Mouse (Mus musculus): Measurements from ENCODE around the gene Gm28047.
"Not testable (repeated sequence)": the region's sequence is repeated elsewhere in the genome, so short reads cannot be mapped to it uniquely, and the experiment has no call there.

Gene Gm28047

GRCm38 (mm10) chr15:102624970-102625686 lies at the start of gene Gm28047, which contains the start of gene Atf7:
Gene Gm28047, minus strand, starts transcription at chr15:102625067.
Gene Atf7, minus strand, starts transcription at chr15:102625464.
- peak; percentile 100 for DNase-seq (ENCODE audit: inconsistent ontology term)

GRCm38 (mm10) chr15:102673548-102673947 lies 48.7 kb upstream of the Gm28047 start:
- peak; percentile 92 for DNase-seq (ENCODE audit: inconsistent ontology term)

GRCm38 (mm10) chr15:102672215-102673071 lies 47.6 kb upstream of the Gm28047 start, which contains the start of gene Atp5g2:
Gene Atp5g2, minus strand, starts transcription at chr15:102672352.
- peak; percentile 51 for DNase-seq (ENCODE audit: inconsistent ontology term)

DNA sequence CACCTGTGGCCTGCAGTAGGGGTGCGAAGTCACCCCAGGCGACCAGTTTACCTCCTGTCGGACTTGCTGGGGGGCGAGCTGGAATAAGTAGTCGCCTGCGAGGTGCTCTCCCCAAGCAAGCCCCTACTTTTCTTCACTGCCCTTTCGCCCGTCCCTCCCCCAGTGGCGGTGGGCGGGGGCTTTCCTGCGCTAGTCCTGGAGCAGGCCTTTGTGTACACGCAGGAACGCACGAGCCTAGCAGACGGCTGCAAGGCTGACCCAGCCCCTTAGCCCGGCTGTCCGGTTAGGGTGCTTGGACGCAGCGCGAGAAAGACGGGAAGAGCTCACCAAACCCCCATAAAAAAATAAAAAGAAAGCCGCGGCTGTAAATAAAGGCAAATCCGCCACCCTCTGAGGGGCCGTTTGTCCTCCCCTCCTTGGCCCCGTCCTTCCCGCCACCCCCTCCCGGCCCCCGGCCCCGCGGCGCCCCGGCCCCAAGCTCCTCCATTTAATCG lies 46.9 kb upstream of the Gm28047 start:
- peak; percentile 91 for DNase-seq (ENCODE audit: inconsistent ontology term)

GRCm38 (mm10) chr15:102670767-102671575 lies 46.1 kb upstream of the Gm28047 start:
- DNase-seq (ENCODE audit: inconsistent ontology term): peak; percentile 99

DNA sequence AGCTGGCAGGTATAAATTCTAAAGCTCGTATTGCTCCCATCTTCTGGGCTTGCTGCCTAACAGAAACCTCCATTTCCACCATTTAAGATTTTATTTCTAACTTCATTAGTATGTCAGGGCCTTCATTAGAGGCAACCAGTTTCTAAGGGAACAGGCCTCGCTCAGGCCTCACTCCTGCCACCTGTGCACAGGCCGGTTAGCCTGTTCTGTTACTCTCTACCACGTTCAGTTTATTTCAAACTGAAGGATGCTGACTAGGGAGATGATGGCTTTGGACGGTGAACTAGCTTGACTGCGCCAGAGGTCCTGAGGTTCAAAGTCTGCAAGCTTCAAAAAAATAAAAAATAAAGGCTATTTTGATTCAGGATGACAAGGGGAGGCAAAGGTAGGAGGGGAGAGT lies 45.4 kb upstream of the Gm28047 start:
- DNase-seq (ENCODE audit: inconsistent ontology term): no peak

DNA sequence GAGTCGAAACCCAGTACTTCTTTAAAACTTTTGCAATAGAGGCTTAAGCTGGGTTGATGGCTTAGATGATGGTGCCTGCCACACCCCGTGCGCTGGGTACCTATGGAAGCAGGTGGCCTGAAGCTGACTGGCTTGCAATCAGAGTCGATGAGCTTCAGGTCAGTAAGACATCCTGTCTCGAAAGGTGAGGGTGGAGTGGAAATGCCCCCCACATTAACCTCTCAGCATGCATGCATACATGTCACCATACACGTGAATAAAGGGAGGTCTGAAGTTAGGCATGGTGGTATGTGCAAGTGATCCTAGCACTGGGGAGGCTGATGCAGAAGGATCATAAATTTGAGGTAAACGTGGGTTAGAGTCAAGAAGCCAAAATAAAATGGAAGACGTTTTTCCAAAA lies 44.7 kb upstream of the Gm28047 start:
- DNase-seq (ENCODE audit: inconsistent ontology term): no peak

- no peak for DNase-seq (ENCODE audit: inconsistent ontology term)
These were observed 40.6 kb upstream of the Gm28047 start for GRCm38 (mm10) chr15:102665494-102665893.

DNA sequence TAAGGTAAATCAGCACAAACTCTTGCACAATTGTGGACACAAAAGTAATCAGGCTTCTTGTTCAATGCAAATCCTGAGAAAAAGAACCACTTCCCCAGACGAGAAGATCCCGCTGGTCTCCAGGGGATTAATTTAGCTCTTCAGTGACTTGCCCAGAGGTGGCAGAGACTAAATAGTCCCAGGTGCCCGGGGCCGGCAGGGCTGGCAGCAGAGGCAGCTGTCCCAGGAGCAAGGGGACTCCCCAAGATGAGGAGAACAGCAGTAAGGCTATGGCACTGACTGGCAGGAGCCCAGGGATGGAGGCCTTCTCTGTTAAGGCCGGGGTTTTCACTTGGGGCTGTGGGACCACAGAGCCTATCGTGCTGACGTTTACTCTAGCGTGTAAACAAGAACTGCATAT lies 39.0 kb upstream of the Gm28047 start:
- DNase-seq (ENCODE audit: inconsistent ontology term): no peak

GRCm38 (mm10) chr15:102662601-102663000 lies 37.7 kb upstream of the Gm28047 start:
- not testable (repeated sequence) for DNase-seq (ENCODE audit: inconsistent ontology term)

DNA sequence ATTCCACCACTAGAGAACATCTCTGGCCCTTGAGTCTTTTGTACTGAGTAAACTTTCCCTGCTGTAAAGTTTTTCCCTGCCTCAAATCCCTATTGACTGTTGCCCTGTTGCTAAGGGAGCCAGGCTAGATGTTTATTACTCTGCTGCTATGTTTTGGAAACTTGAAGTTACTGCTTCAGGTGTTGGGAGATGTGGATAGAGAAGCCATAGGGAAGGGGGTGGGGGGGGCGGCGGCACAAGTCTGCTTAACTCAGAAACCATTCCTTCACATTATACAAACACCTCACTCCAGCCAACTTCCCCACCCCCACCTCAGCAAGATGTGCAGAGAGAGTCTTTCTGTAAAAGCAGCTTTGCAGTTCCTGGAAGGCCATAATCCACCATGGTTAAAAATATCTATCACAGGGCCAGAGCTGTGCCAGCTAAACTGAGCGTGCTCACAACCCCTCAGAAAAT lies 33.1 kb upstream of the Gm28047 start:
- no peak for DNase-seq (ENCODE audit: inconsistent ontology term)

DNA sequence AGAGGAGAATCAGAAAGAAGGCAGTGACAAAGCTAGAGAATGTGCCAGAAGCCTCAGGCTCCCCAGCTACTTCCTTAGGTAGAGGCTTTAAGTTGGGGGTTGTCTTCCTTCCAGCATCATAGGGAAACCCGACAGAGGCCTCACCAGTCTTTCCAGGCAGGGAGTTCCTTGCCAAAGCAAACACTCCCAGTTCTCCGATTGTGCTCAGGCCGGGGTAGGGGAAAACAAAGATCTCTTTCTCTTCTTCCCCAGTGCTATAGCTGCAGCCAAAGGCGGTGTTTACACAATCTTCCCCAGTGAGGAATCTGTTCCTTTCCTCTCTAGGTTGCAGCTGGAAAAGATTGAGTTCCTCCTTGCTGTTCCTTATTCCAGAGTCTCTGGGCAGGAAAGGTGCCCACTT lies 31.8 kb upstream of the Gm28047 start:
- peak; percentile 67 for DNase-seq (ENCODE audit: inconsistent ontology term)

DNA sequence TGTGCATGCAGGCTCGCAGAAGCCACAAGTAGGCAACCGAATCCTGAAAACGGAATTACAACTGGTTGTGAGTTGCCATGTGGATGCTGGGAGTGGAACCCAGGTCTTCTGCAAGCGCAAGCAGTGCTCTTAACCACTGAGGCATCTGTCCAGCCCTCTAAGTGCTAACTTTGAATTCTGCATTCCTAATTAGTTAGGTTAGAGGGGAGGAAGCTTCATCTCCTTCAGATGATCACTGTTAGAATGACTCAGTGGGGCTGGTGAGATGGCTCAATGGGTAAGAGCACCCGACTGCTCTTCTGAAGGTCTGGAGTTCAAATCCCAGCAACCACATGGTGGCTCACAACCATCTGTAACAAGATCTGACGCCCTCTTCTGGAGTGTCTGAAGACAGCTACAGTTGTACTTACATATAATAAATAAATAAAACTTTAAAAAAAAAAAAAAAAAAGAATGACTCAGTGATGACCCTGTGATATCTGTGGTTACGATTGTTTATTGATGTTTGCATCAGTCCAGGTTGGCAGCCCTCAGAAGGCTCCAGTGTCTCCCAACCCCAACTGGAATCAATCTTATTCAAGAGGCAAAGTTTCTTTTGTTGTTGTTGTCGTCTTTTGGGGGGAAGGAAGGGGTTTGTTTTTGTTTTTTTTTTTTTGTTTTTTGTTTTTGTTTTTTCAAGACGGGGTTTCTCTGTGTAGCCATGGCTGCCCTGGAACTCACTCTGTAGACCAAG lies 27.2 kb upstream of the Gm28047 start:
- DNase-seq (ENCODE audit: inconsistent ontology term): not testable (repeated sequence)

GRCm38 (mm10) chr15:102651107-102651506 lies 26.2 kb upstream of the Gm28047 start:
- no peak for DNase-seq (ENCODE audit: inconsistent ontology term)

DNA sequence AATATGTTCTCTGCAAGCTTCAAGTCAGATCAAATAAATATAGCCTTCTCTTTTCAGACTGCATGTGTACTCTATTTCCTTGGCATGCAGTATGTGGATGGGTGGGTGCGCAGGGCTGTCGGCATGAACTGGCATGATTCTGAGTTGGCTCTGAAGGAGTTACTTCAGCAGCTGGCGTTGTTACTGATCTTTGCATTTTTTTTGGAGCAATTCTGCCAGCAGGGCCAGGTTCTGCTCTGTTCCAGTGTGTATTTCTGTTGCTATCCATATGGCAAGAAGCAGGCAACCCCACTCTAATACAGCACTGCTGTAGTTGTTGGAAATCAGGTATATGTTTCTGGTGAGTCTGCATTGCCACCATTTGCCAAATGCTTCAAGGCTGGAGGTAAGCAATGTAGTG lies 10.9 kb upstream of the Gm28047 start:
- no peak for DNase-seq (ENCODE audit: inconsistent ontology term)

GRCm38 (mm10) chr15:102634684-102635083 lies 9.8 kb upstream of the Gm28047 start:
- DNase-seq (ENCODE audit: inconsistent ontology term): no peak

GRCm38 (mm10) chr15:102625687-102626055 lies 804 bp upstream of the Gm28047 start:
- DNase-seq (ENCODE audit: inconsistent ontology term): no peak

- DNase-seq (ENCODE audit: inconsistent ontology term): peak; percentile 16
These were observed 437 bp downstream of the Gm28047 start for GRCm38 (mm10) chr15:102624291-102624969.

DNA sequence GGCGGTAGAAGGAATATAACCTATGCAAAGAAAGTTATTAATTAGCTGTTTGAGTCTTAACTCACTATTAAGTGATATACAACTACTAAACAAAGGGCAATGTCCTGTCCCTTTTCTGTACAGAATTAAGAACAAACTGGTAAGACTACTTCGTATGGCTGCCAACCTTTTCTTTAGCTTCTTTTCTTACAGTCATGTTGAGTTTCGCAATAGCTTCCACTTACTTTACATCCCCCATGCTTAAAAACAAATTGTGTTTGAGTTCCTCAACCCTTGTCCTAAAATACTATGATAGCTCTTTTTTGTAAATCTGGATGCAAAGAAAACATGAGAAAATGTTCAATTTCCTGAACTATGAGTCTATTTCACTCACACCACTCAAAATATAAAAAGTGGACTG lies 1.7 kb downstream of the Gm28047 start:
- DNase-seq (ENCODE audit: inconsistent ontology term): no peak

- DNase-seq (ENCODE audit: inconsistent ontology term): no peak
These were observed 2.3 kb downstream of the Gm28047 start for GRCm38 (mm10) chr15:102622536-102622935.
